Mouse (Mus musculus): Measurements from ENCODE around the gene Ccnq. TPM values are rescaled to one million over a fixed set of nuclear protein-coding genes. Genes with fewer than 3 reads are reported as not detected.

The Ccnq gene
- total RNA-seq, 2 experiments from 2014 or later = 9.8 to 13.0 TPM

- Histone ChIP-seq H3K27ac (no peak overlapping the region), H3K4me3 (no peak overlapping the region)
- DNase-seq = no peak
- no peak for TF ChIP-seq CTCF (IDR thresholded peaks at IDR 0.05)
- intact Hi-C loops (cut with DNase I) = no loop called here
These were observed 42.9 kb downstream of the Ccnq start for GRCm38 (mm10) chr11:78708642-78709041.

- no peak for TF ChIP-seq CTCF (IDR thresholded peaks at IDR 0.05)
- intact Hi-C loops (cut with DNase I) = no loop called here
- Histone ChIP-seq H3K4me3 (no peak overlapping the region), H3K27ac (no peak overlapping the region)
- no peak for DNase-seq
These were observed 45.5 kb downstream of the Ccnq start for GRCm38 (mm10) chr11:78706026-78706425.

- intact Hi-C loops (cut with DNase I) = no loop called here
- no peak for TF ChIP-seq CTCF (IDR thresholded peaks at IDR 0.05)
These were observed 48.4 kb downstream of the Ccnq start for GRCm38 (mm10) chr11:78703085-78703484.

GRCm38 (mm10) chr11:78702319-78702718 lies 49.2 kb downstream of the Ccnq start:
- Histone ChIP-seq H3K27ac (no peak overlapping the region), H3K4me3 (no peak overlapping the region)
- DNase-seq = no peak
- no peak for TF ChIP-seq CTCF (IDR thresholded peaks at IDR 0.05)
- intact Hi-C loops (cut with DNase I) = no loop called here

More at GRCm38 (mm10) chr11:78703085-78703484, 48.4 kb downstream of the Ccnq start:
- Histone ChIP-seq H3K27ac (no peak overlapping the region), H3K4me3 (no peak overlapping the region)
- DNase-seq = no peak

Small RNA genes within 50 kb of the gene (microRNA-seq; reads per million reads assigned to microRNA genes)
- not detected for gene Gm23840

Other genes with a start within 250 kb of the Ccnq start
- gene Sebox, start 248.3 kb downstream of the Ccnq start, total RNA-seq (2021) = not detected
- 10 to 100 TPM; 11.9 to 13.0 TPM for gene Tmem199, start 239.6 kb downstream of the Ccnq start, total RNA-seq (2021)
- 100 to 1,000 TPM in 1 of 2 experiments, 10 to 100 TPM in 1; 98.0 to 113 TPM for gene Poldip2, start 239.5 kb downstream of the Ccnq start, total RNA-seq (2021)
- gene Tnfaip1, start 215.4 kb downstream of the Ccnq start, total RNA-seq (2021) = 10 to 100 TPM; 45.7 to 49.8 TPM
- 10 to 100 TPM; 17.8 to 21.6 TPM for gene Ift20, start 215.4 kb downstream of the Ccnq start, total RNA-seq (2021)
- 1 to 10 TPM; 2.3 to 2.5 TPM for gene Tmem97, start 201.0 kb downstream of the Ccnq start, total RNA-seq (2021)
- gene Nlk, start 54.4 kb downstream of the Ccnq start, total RNA-seq (2021) = 1 to 10 TPM; 8.1 to 10.0 TPM
- 10 to 100 TPM; 15.0 to 15.3 TPM for gene Lyrm9, start 74.9 kb upstream of the Ccnq start, total RNA-seq (2021)
- 1 to 10 TPM in 1 of 2 experiments, under 1 TPM in 1; 0.64 to 1.4 TPM for gene Nos2, start 169.1 kb upstream of the Ccnq start, total RNA-seq (2021)
- gene Lgals9, start 233.2 kb upstream of the Ccnq start, total RNA-seq (2021) = 10 to 100 TPM in 1 of 2 experiments, 1 to 10 TPM in 1; 6.6 to 10.1 TPM